ENCODE assay signal across 16 mouse cellular contexts in genomic region chr14:122881699-122882098, GRCm38 (mm10). TPM values are rescaled to one million over a fixed set of nuclear protein-coding genes. Genes with fewer than 3 reads are reported as not detected.
DNase-seq lines count a peak whose midpoint lies in the region; ATAC-seq and TF ChIP-seq lines count a peak whose summit lies in the region.
"Had no signal": no experiment of that assay in that cellular context is flagged by ENCODE, and none has a peak within 500 bp of the region (broad histone marks: within the 10 kb centered on the region; RNA-seq: fewer than 3 reads in every experiment).

No protein-coding gene starts in this region.

- ATAC-seq in hindbrain, embryonic 11.5 days (ENCODE audit: low FRiP score): no peak
- no peak for ATAC-seq in midbrain, embryonic 12.5 days (ENCODE audit: low FRiP score, low read depth)
- ATAC-seq: intestine, embryonic 16.5 days; Patski had no signal

- 55% methylated on average over 2 of the region's 2 CpGs for WGBS in cerebellum, adult 2 months
- 41% methylated on average over 2 of the region's 2 CpGs for WGBS in hindbrain, embryonic 11.5 days
- 58% methylated on average over 2 of the region's 2 CpGs for WGBS in midbrain, embryonic 12.5 days

- H3K4me2 ChIP-seq in hindbrain, embryonic 11.5 days (replicated peaks; ENCODE audit: low read depth, low read length): no peak overlapping the region
- H3K4me2 ChIP-seq in midbrain, embryonic 12.5 days (replicated peaks): no peak overlapping the region
- H3K4me2 ChIP-seq: liver, embryonic 11.5 days had no signal

- DNase-seq in cerebellum, adult 2 months: no peak
- no peak for DNase-seq in cerebellum, adult 11 months
- peak; percentile 20 for DNase-seq in hindbrain, embryonic 11.5 days (ENCODE audit: low spot score)
- DNase-seq in frontal cortex, postnatal 25 days (ENCODE audit: low spot score in 2 of 2): no peak
- DNase-seq in lung, postnatal 25 days (ENCODE audit: low spot score): no peak
- DNase-seq in cerebellum, adult 9-11 months: no peak
- DNase-seq: gastrocnemius, postnatal 25 days; kidney, postnatal 4 days; lung, postnatal 10 days; thymus, postnatal 4 days had no signal

- no peak overlapping the region for H3K9ac ChIP-seq in hindbrain, embryonic 11.5 days (ENCODE audit: low read depth, low read length)
- H3K9ac ChIP-seq in midbrain, embryonic 12.5 days (replicated peaks): no peak overlapping the region

- H3K4me1 ChIP-seq in cerebellum, adult 2 months (ENCODE audit: control insufficient read depth, insufficient read depth, low read length): peaks cover 65% of the 10 kb centered on the region
- H3K4me1 ChIP-seq in cortical plate, adult 2 months (ENCODE audit: control insufficient read depth, insufficient read depth, low read length): peaks cover 5% of the 10 kb centered on the region; the same call in 1 of the 2 replicates
- peaks cover 6% of the 10 kb centered on the region; the same call in 1 of the 2 replicates for H3K4me1 ChIP-seq in hindbrain, embryonic 11.5 days (replicated peaks; ENCODE audit: control insufficient read depth, insufficient read depth, low read length)
- peaks cover 33% of the 10 kb centered on the region for H3K4me1 ChIP-seq in midbrain, embryonic 12.5 days

- H3K36me3 ChIP-seq in hindbrain, embryonic 11.5 days (ENCODE audit: control insufficient read depth, insufficient read depth, low read length): no peaks in the 10 kb centered on the region
- H3K36me3 ChIP-seq in midbrain, embryonic 12.5 days: no peaks in the 10 kb centered on the region

- no peak overlapping the region for H3K4me3 ChIP-seq in cerebellum, adult 2 months (replicated peaks; ENCODE audit: insufficient read depth, low read depth, low read length)
- H3K4me3 ChIP-seq in cortical plate, adult 2 months (ENCODE audit: insufficient read depth, low read length): no peak overlapping the region
- no peak overlapping the region for H3K4me3 ChIP-seq in hindbrain, embryonic 11.5 days (ENCODE audit: low read depth, low read length)
- no peak overlapping the region for H3K4me3 ChIP-seq in midbrain, embryonic 12.5 days

- TF ChIP-seq CTCF in cerebellum, adult 2 months (IDR thresholded peaks at IDR 0.05; ENCODE audit: borderline replicate concordance, insufficient read depth, low read depth, low read length): no peak
- no peak for TF ChIP-seq CTCF in cortical plate, adult 2 months (IDR thresholded peaks at IDR 0.05; ENCODE audit: extremely low read depth, insufficient read depth, low read length)

- no peak for TF ChIP-seq POLR2A in cerebellum, adult 2 months (IDR thresholded peaks at IDR 0.05; ENCODE audit: borderline replicate concordance, insufficient read depth, low read length)
- TF ChIP-seq POLR2A in cortical plate, adult 2 months (IDR thresholded peaks at IDR 0.05; ENCODE audit: extremely low read depth, insufficient read depth, low read length): no peak

- H3K27ac ChIP-seq in cerebellum, adult 2 months (ENCODE audit: insufficient read depth, low read length): peak overlapping the region; percentile 82
- peak overlapping the region; percentile 75 for H3K27ac ChIP-seq in cortical plate, adult 2 months (ENCODE audit: insufficient read depth, low read length)
- peak overlapping the region; percentile 72 for H3K27ac ChIP-seq in hindbrain, embryonic 11.5 days (ENCODE audit: low read depth, low read length)
- H3K27ac ChIP-seq in midbrain, embryonic 12.5 days (replicated peaks): peak overlapping the region; percentile 52; the same call in 1 of the 2 replicates
- H3K27ac ChIP-seq: stomach, postnatal 0 days had no signal

- no peaks in the 10 kb centered on the region for H3K9me3 ChIP-seq in hindbrain, embryonic 11.5 days (ENCODE audit: control insufficient read depth, low read length)
- no peaks in the 10 kb centered on the region for H3K9me3 ChIP-seq in midbrain, embryonic 12.5 days

- no peaks in the 10 kb centered on the region for H3K27me3 ChIP-seq in cerebellum, adult 2 months (ENCODE audit: control insufficient read depth, insufficient read depth, low read length)
- H3K27me3 ChIP-seq in hindbrain, embryonic 11.5 days (ENCODE audit: control insufficient read depth, insufficient read depth, low read length): no peaks in the 10 kb centered on the region
- H3K27me3 ChIP-seq in midbrain, embryonic 12.5 days: 0 out of 2 replicates have a peak, but pooled peaks cover 3% of the 10 kb centered on the region
- H3K27me3 ChIP-seq: Patski had no signal

RNA-seq across cellular contexts. Expression of gene Ggact, which starts 31.9 kb away (rescaled TPM):
- 137 and 143 TPM in 2 replicates for polyA plus RNA-seq in cerebellum, adult 2 months (2012; rRNA removed)
- 50.5 and 53.2 TPM in 2 replicates for polyA plus RNA-seq in cortical plate, adult 2 months (2012; rRNA removed)
- polyA plus RNA-seq in hindbrain, embryonic 11.5 days (2014; fragmentation: Nextera tagmentation; extraction: Ambion mirVana): 5.1 and 5.6 TPM in 2 replicates
- 5.1 and 8.4 TPM in 2 replicates for polyA plus RNA-seq in midbrain, embryonic 12.5 days (2016; fragmentation: Nextera tagmentation; extraction: Ambion mirVana)
